Mouse (Mus musculus) ES-E14 (cell line): ENCODE measurements around the gene Gm14744. TPM values are rescaled to one million over a fixed set of nuclear protein-coding genes. Genes with fewer than 3 reads are reported as not detected.
"Not testable (repeated sequence)": the region's sequence is repeated elsewhere in the genome, so short reads cannot be mapped to it uniquely, and the experiment has no call there.

ENCODE experiments used
- DNase-seq: peaks from one replicate; pipeline ENCODE4 v3.0.0-alpha.2; 2013; ENCODE audit warnings: low read depth, low spot score
- H3K27ac ChIP-seq: 2 replicates; pipeline ENCODE4 v1.5.1; 2012; ENCODE audit warnings: low read depth, mild to moderate bottlenecking, low read length, moderate library complexity, mixed read lengths; ENCODE audit not compliant: poor library complexity, insufficient read depth, severe bottlenecking
- H3K36me3 ChIP-seq: 2 replicates; pipeline ENCODE4 v1.6.1; 2012; ENCODE audit warnings: mild to moderate bottlenecking, low read length, moderate library complexity, mixed read lengths; ENCODE audit not compliant: control insufficient read depth, poor library complexity, insufficient read depth, severe bottlenecking
- H3K4me1 ChIP-seq, 2 experiments: fragments of 150-350 bp in 1 of 2; sonication (generic) in 1 of 2; 2 replicates each; pipeline ENCODE4 v1.6.1; 2012; ENCODE audit warnings: low read length in 2 of 2, mild to moderate bottlenecking in 1 of 2, mixed read lengths in 1 of 2; ENCODE audit not compliant: control insufficient read depth in 2 of 2, insufficient read depth in 2 of 2, poor library complexity in 1 of 2
- H3K4me3 ChIP-seq, 2 experiments: fragments of 150-350 bp in 1 of 2; sonication (generic) in 1 of 2; 2 replicates each; pipeline ENCODE4 v1.5.1; 2012; ENCODE audit warnings: low read length in 2 of 2, low read depth in 1 of 2, mild to moderate bottlenecking in 1 of 2, mixed read lengths in 1 of 2; ENCODE audit not compliant: insufficient read depth in 1 of 2, poor library complexity in 1 of 2, severe bottlenecking in 1 of 2
- H3K9ac ChIP-seq: 2 replicates; pipeline ENCODE4 v1.6.1; 2012; ENCODE audit warnings: low read depth, mild to moderate bottlenecking, low read length, mixed read lengths; ENCODE audit not compliant: poor library complexity, insufficient read depth, severe bottlenecking
- H3K9me3 ChIP-seq: fragments of 150-350 bp; sonication (generic); 2 replicates; pipeline ENCODE4 v1.6.1; 2012; ENCODE audit warnings: low read depth, mild to moderate bottlenecking, low read length; ENCODE audit not compliant: control insufficient read depth, insufficient read depth
- CHD2 ChIP-seq: IDR thresholded peaks from 2 replicates; pipeline ENCODE4 v1.6.1; 2014; ENCODE audit warnings: mild to moderate bottlenecking, low read depth, low read length, inconsistent platforms
- HCFC1 ChIP-seq: IDR thresholded peaks from 2 replicates; pipeline ENCODE4 v1.6.1; 2012; ENCODE audit warnings: low read length, inconsistent platforms, borderline replicate concordance; ENCODE audit not compliant: insufficient read depth
- ZC3H11A ChIP-seq: IDR thresholded peaks from 2 replicates; pipeline ENCODE4 v1.6.1; 2012; ENCODE audit warnings: low read depth, mild to moderate bottlenecking, inconsistent platforms, low read length, borderline replicate concordance
- in situ Hi-C, 2 experiments: fragments of 600-800 bp; cut with MboI; formaldehyde crosslinking; loops; one replicate each; pipeline ENCODE4 v1.15.1; 2025; ENCODE audit warnings: low sequenced_read_pairs in 2 of 2, inconsistent platforms in 1 of 2; ENCODE audit not compliant: unreplicated experiment in 2 of 2
- total RNA-seq: library from RNA; depleted of rRNA; stranded (reverse); fragments of 300-350 nt; gene quantifications from 2 replicates; pipeline ENCODE4 v1.2.3, GENCODE M21; 2012; rRNA removed

Gene Gm14744
- not detected in 2 replicates for total RNA-seq

DNA sequence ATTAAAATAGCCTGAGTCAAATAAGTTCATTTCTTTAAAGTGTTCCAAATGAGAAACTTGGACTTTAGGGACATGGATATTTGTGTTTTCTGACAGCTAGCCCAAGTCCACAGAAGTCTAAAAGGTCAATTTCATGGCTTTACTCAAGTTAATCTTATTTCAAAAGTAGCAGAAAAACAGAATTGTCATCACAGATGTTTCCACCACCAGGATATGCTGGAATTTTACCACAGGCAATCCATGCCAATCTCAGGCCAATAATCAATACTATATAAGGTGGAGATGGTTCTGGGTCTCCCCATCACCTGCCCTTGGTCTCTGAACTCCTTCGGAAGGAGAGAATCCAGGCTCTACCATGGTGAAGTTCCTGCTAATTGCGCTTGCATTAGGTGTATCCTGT is at the start of gene Gm14744:
Gene Gm14744 (plus strand): TSS at position 301 of the 400 bp plus-strand sequence.
- H3K4me3 ChIP-seq, in situ Hi-C loops, H3K36me3 ChIP-seq, H3K9me3 ChIP-seq, H3K9ac ChIP-seq, H3K4me1 ChIP-seq, H3K27ac ChIP-seq, DNase-seq: not testable (repeated sequence)

DNA sequence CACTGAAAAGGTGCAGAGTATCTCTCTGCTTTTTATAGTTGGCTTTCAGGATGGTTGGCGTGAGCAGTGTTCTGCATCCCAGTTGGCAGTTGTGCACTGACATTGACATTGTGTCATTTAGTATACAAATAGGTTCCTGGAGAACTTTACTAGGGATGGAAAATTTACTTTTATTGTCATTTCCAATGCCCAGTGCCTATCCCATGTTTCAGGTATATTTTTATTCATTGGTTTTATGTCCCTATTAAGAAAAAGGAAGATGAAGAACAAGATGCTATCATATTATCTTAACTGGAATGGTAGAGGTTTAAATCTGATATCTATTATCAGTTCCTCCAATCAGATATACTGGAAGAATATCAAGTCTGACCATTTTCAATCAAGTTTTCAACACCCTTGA is 11.0 kb upstream of the Gm14744 start, which contains the start of gene Pbsn:
Gene Pbsn (minus strand): TSS at position 101 of the 400 bp plus-strand sequence.
- DNase-seq, result no peak
- H3K27ac ChIP-seq, result no peak within 1 kb of the TSS
- H3K9ac ChIP-seq, result no peak within 1 kb of the TSS
- TF ChIP-seq HCFC1 (no peak), ZC3H11A (no peak), CHD2 (no peak)
- no peak within 1 kb of the TSS for H3K4me3 ChIP-seq
- H3K9me3 ChIP-seq, result no peaks in the 10 kb centered on the region
- in situ Hi-C loops, result no loop called here
- H3K4me1 ChIP-seq, result no peaks in the 10 kb centered on the region
- no peaks in the 10 kb centered on the region for H3K36me3 ChIP-seq

GRCm38 (mm10) chrX:77880033-77880432 is 15.5 kb downstream of the Gm14744 start:
- H3K9me3 ChIP-seq, H3K4me3 ChIP-seq, DNase-seq, H3K36me3 ChIP-seq, H3K4me1 ChIP-seq, H3K27ac ChIP-seq, H3K9ac ChIP-seq, in situ Hi-C loops: not testable (repeated sequence)

Other genes with a start within 250 kb of the Gm14744 start
- 8.4 and 9.1 TPM in 2 replicates for gene Prkx, start 68.5 kb upstream of the Gm14744 start, total RNA-seq
- gene Pbsn, start 11.1 kb upstream of the Gm14744 start, total RNA-seq, result not detected in 2 replicates
- not detected in 2 replicates for gene 5430402E10Rik, start 60.3 kb downstream of the Gm14744 start, total RNA-seq
- not detected in 2 replicates for gene Obp1a, start 226.6 kb downstream of the Gm14744 start, total RNA-seq